Mouse (Mus musculus): ENCODE data around the gene Ets2.

- TF ChIP-seq POLR2A (IDR thresholded peaks at IDR 0.05; ENCODE audit: low read depth, low read length) (no peak), CTCF (IDR thresholded peaks at IDR 0.05; ENCODE audit: extremely low read depth, insufficient read depth, insufficient read length, insufficient replicate concordance) (no peak)
Observed at GRCm38 (mm10) chr16:95660909-95661308, 41.0 kb upstream of the Ets2 start.

Data from spleen, adult 2 months (tissue).